Mouse (Mus musculus) liver, postnatal 0 days (tissue): ENCODE results near the gene Tfec.

Source experiments
- CTCF ChIP-seq: sonication (generic); IDR thresholded peaks from 2 replicates; pipeline ENCODE4 v1.5.1; 2016; ENCODE audit warnings: antibody characterized with exemption, low read depth
- EP300 ChIP-seq: IDR thresholded peaks from 2 replicates; pipeline ENCODE4 v1.6.1; 2016; ENCODE audit warnings: antibody characterized with exemption, low read depth, mild to moderate bottlenecking

GRCm38 (mm10) chr6:16862753-16863508 is 35.3 kb downstream of the Tfec start:
- TF ChIP-seq CTCF, result no peak
- no peak for TF ChIP-seq EP300
